Mouse (Mus musculus): Measurements from ENCODE around the gene Disc1. TPM values are rescaled to one million over a fixed set of nuclear protein-coding genes. Genes with fewer than 3 reads are reported as not detected.

Gene Disc1
- polyA plus RNA-seq, 1 experiment from 2014 or later = 1.6 TPM

GRCm38 (mm10) chr8:125098050-125098449, 44.1 kb downstream of the Disc1 start:
- Histone ChIP-seq H3K4me2 (replicated peaks) (no peak overlapping the region), H3K27ac (no peak overlapping the region), H3K36me3 (no peaks in the 10 kb centered on the region), H3K27me3 (replicated peaks) (no peaks in the 10 kb centered on the region), H3K9me3 (no peaks in the 10 kb centered on the region), H3K4me3 (replicated peaks) (no peak overlapping the region), H3K9ac (no peak overlapping the region), H3K4me1 (replicated peaks) (no peaks in the 10 kb centered on the region)
- WGBS = 68% methylated on average over 5 of the region's 5 CpGs
- ATAC-seq = no peak

GRCm38 (mm10) chr8:125102303-125102702, 48.3 kb downstream of the Disc1 start:
- ATAC-seq = no peak
- no peak overlapping the region for H3K4me2 ChIP-seq (replicated peaks)
- no peaks in the 10 kb centered on the region for H3K27me3 ChIP-seq (replicated peaks)
- H3K36me3 ChIP-seq = no peaks in the 10 kb centered on the region
- no peaks in the 10 kb centered on the region for H3K4me1 ChIP-seq (replicated peaks)
- WGBS = 60% methylated on average over 13 of the region's 13 CpGs
- no peaks in the 10 kb centered on the region for H3K9me3 ChIP-seq
- H3K4me3 ChIP-seq (replicated peaks) = no peak overlapping the region
- H3K27ac ChIP-seq = no peak overlapping the region
- H3K9ac ChIP-seq = no peak overlapping the region

GRCm38 (mm10) chr8:125113171-125113570, 59.2 kb downstream of the Disc1 start:
- no peak overlapping the region for H3K27ac ChIP-seq
- ATAC-seq = no peak

GRCm38 (mm10) chr8:125113831-125114230, 59.8 kb downstream of the Disc1 start:
- Histone ChIP-seq H3K27ac (no peak overlapping the region), H3K9me3 (no peaks in the 10 kb centered on the region), H3K27me3 (replicated peaks) (no peaks in the 10 kb centered on the region), H3K4me3 (replicated peaks) (no peak overlapping the region), H3K9ac (no peak overlapping the region), H3K4me2 (replicated peaks) (no peak overlapping the region), H3K4me1 (replicated peaks) (no peaks in the 10 kb centered on the region), H3K36me3 (no peaks in the 10 kb centered on the region)
- no peak for ATAC-seq
- 88% methylated on average over 3 of the region's 3 CpGs for WGBS

More at GRCm38 (mm10) chr8:125113171-125113570, 59.2 kb downstream of the Disc1 start:
- 67% methylated on average over 9 of the region's 9 CpGs for WGBS
- Histone ChIP-seq H3K4me2 (replicated peaks) (no peak overlapping the region), H3K9me3 (no peaks in the 10 kb centered on the region), H3K4me3 (replicated peaks) (no peak overlapping the region), H3K36me3 (no peaks in the 10 kb centered on the region), H3K27me3 (replicated peaks) (no peaks in the 10 kb centered on the region), H3K9ac (no peak overlapping the region), H3K4me1 (replicated peaks) (no peaks in the 10 kb centered on the region)

- Histone ChIP-seq H3K27me3 (replicated peaks) (no peaks in the 10 kb centered on the region), H3K9me3 (no peaks in the 10 kb centered on the region), H3K4me1 (replicated peaks) (no peaks in the 10 kb centered on the region), H3K36me3 (no peaks in the 10 kb centered on the region), H3K27ac (no peak overlapping the region), H3K4me2 (replicated peaks) (no peak overlapping the region), H3K9ac (no peak overlapping the region), H3K4me3 (replicated peaks) (no peak overlapping the region)
- 78% methylated on average over 5 of the region's 5 CpGs for whole genome bisulfite sequencing
- no peak for ATAC-seq
Observed at GRCm38 (mm10) chr8:125115321-125115720, 61.3 kb downstream of the Disc1 start.

GRCm38 (mm10) chr8:125116616-125117015, 62.6 kb downstream of the Disc1 start:
- H3K9me3 ChIP-seq = no peaks in the 10 kb centered on the region
- ATAC-seq = no peak
- WGBS = 26% methylated on average over 2 of the region's 2 CpGs
- no peaks in the 10 kb centered on the region for H3K4me1 ChIP-seq (replicated peaks)
- no peak overlapping the region for H3K9ac ChIP-seq
- no peak overlapping the region for H3K4me2 ChIP-seq (replicated peaks)
- no peak overlapping the region for H3K27ac ChIP-seq
- no peaks in the 10 kb centered on the region for H3K36me3 ChIP-seq
- no peak overlapping the region for H3K4me3 ChIP-seq (replicated peaks)
- no peaks in the 10 kb centered on the region for H3K27me3 ChIP-seq (replicated peaks)

- H3K36me3 ChIP-seq = no peaks in the 10 kb centered on the region
- no peak overlapping the region for H3K9ac ChIP-seq
- H3K4me1 ChIP-seq (replicated peaks) = no peaks in the 10 kb centered on the region
- H3K4me3 ChIP-seq (replicated peaks) = no peak overlapping the region
- H3K4me2 ChIP-seq (replicated peaks) = no peak overlapping the region
- no peaks in the 10 kb centered on the region; the same call in 1 of the 2 replicates for H3K27me3 ChIP-seq (replicated peaks)
- H3K27ac ChIP-seq = no peak overlapping the region
- WGBS = 86% methylated on average over 4 of the region's 4 CpGs
- ATAC-seq = no peak
- H3K9me3 ChIP-seq = no peaks in the 10 kb centered on the region
Observed at GRCm38 (mm10) chr8:125126482-125126881, 72.5 kb downstream of the Disc1 start.

- Histone ChIP-seq H3K27ac (no peak overlapping the region), H3K27me3 (replicated peaks) (no peaks in the 10 kb centered on the region; the same call in 1 of the 2 replicates), H3K9me3 (no peaks in the 10 kb centered on the region), H3K9ac (no peak overlapping the region), H3K4me2 (replicated peaks) (no peak overlapping the region), H3K36me3 (no peaks in the 10 kb centered on the region), H3K4me3 (replicated peaks) (no peak overlapping the region), H3K4me1 (replicated peaks) (no peaks in the 10 kb centered on the region)
- WGBS = 85% methylated on average over 7 of the region's 7 CpGs
- ATAC-seq = no peak
Observed at GRCm38 (mm10) chr8:125127621-125128020, 73.6 kb downstream of the Disc1 start.

- no peak overlapping the region for H3K4me3 ChIP-seq (replicated peaks)
- ATAC-seq = no peak
- H3K4me1 ChIP-seq (replicated peaks) = no peaks in the 10 kb centered on the region
- H3K9me3 ChIP-seq = no peaks in the 10 kb centered on the region
- H3K9ac ChIP-seq = no peak overlapping the region
- 34% methylated on average over 6 of the region's 6 CpGs for WGBS
- no peaks in the 10 kb centered on the region; the same call in 1 of the 2 replicates for H3K27me3 ChIP-seq (replicated peaks)
- H3K36me3 ChIP-seq = no peaks in the 10 kb centered on the region
- no peak overlapping the region for H3K27ac ChIP-seq
- no peak overlapping the region for H3K4me2 ChIP-seq (replicated peaks)
Observed at GRCm38 (mm10) chr8:125128305-125128704, 74.3 kb downstream of the Disc1 start.

GRCm38 (mm10) chr8:125130835-125131234, 76.8 kb downstream of the Disc1 start:
- no peak overlapping the region for H3K4me3 ChIP-seq (replicated peaks)
- H3K36me3 ChIP-seq = no peaks in the 10 kb centered on the region
- H3K4me1 ChIP-seq (replicated peaks) = no peaks in the 10 kb centered on the region
- no peak overlapping the region for H3K9ac ChIP-seq
- WGBS = 83% methylated on average over 6 of the region's 6 CpGs
- no peaks in the 10 kb centered on the region for H3K27me3 ChIP-seq (replicated peaks)
- H3K27ac ChIP-seq = no peak overlapping the region
- no peaks in the 10 kb centered on the region for H3K9me3 ChIP-seq
- no peak for ATAC-seq
- no peak overlapping the region for H3K4me2 ChIP-seq (replicated peaks)

- Histone ChIP-seq H3K4me2 (replicated peaks) (no peak overlapping the region), H3K4me1 (replicated peaks) (no peaks in the 10 kb centered on the region), H3K27ac (no peak overlapping the region), H3K27me3 (replicated peaks) (no peaks in the 10 kb centered on the region), H3K36me3 (no peaks in the 10 kb centered on the region), H3K4me3 (replicated peaks) (no peak overlapping the region), H3K9me3 (no peaks in the 10 kb centered on the region), H3K9ac (no peak overlapping the region)
- 64% methylated on average over 7 of the region's 7 CpGs for WGBS
- no peak for ATAC-seq
Observed at GRCm38 (mm10) chr8:125131265-125131664, 77.3 kb downstream of the Disc1 start.

GRCm38 (mm10) chr8:125133685-125134114, 79.7 kb downstream of the Disc1 start:
- Histone ChIP-seq H3K4me2 (replicated peaks) (no peak overlapping the region), H3K9me3 (no peaks in the 10 kb centered on the region), H3K36me3 (no peaks in the 10 kb centered on the region), H3K4me3 (replicated peaks) (no peak overlapping the region), H3K9ac (no peak overlapping the region), H3K27ac (no peak overlapping the region), H3K27me3 (replicated peaks) (no peaks in the 10 kb centered on the region), H3K4me1 (replicated peaks) (no peaks in the 10 kb centered on the region)
- WGBS = 52% methylated on average over 11 of the region's 11 CpGs
- no peak for ATAC-seq

GRCm38 (mm10) chr8:125134876-125135275, 80.9 kb downstream of the Disc1 start:
- no peak for ATAC-seq
- Histone ChIP-seq H3K27me3 (replicated peaks) (no peaks in the 10 kb centered on the region), H3K9me3 (no peaks in the 10 kb centered on the region), H3K9ac (no peak overlapping the region), H3K36me3 (no peaks in the 10 kb centered on the region), H3K4me3 (replicated peaks) (no peak overlapping the region), H3K27ac (no peak overlapping the region), H3K4me1 (replicated peaks) (no peaks in the 10 kb centered on the region), H3K4me2 (replicated peaks) (no peak overlapping the region)
- 67% methylated on average over 10 of the region's 10 CpGs for WGBS

Measured in intestine, embryonic 15.5 days (tissue).